Mouse (Mus musculus) lung, embryonic 14.5 days (tissue): ENCODE data around the gene Psma4. TPM values are rescaled to one million over a fixed set of nuclear protein-coding genes. Genes with fewer than 3 reads are reported as not detected.

Experiments
- ATAC-seq: fragments of 200-750 bp; cut with Nextera tagmentation; 2 replicates; pipeline ENCODE4 v1.8.0; 2017; ENCODE audit warnings: mild to moderate bottlenecking, moderate TSS enrichment, moderate library complexity; ENCODE audit not compliant: insufficient read depth
- DNase-seq: peaks from one replicate; pipeline ENCODE4 v3.0.0-alpha.2; 2015
- H3K27ac ChIP-seq: fragments of 300-500 bp; sonication (generic); 2 replicates; pipeline ENCODE4 v1.5.1; 2014; ENCODE audit warnings: low read depth, mild to moderate bottlenecking, moderate library complexity
- H3K27me3 ChIP-seq: fragments of 300-500 bp; sonication (generic); 2 replicates; pipeline ENCODE4 v1.6.1; 2014; ENCODE audit warnings: low read length, control low read depth; ENCODE audit not compliant: insufficient read depth
- H3K36me3 ChIP-seq: fragments of 300-500 bp; sonication (generic); 2 replicates; pipeline ENCODE4 v1.6.1; 2014; ENCODE audit warnings: control low read depth; ENCODE audit not compliant: insufficient read depth
- H3K4me1 ChIP-seq: fragments of 300-500 bp; sonication (generic); 2 replicates; pipeline ENCODE4 v1.6.1; 2014; ENCODE audit warnings: antibody characterized with exemption, control low read depth; ENCODE audit not compliant: insufficient read depth
- H3K4me2 ChIP-seq: fragments of 300-500 bp; sonication (generic); 2 replicates; pipeline ENCODE4 v1.6.1; 2014; ENCODE audit warnings: mild to moderate bottlenecking
- H3K4me3 ChIP-seq: fragments of 300-500 bp; sonication (generic); 2 replicates; pipeline ENCODE4 v1.5.1; 2014; ENCODE audit warnings: low read depth, low read length
- H3K9ac ChIP-seq: fragments of 300-500 bp; sonication (generic); 2 replicates; pipeline ENCODE4 v1.6.1; 2014
- H3K9me3 ChIP-seq: fragments of 300-500 bp; sonication (generic); 2 replicates; pipeline ENCODE4 v1.6.1; 2016; ENCODE audit warnings: low read depth, low read length, control low read depth
- CTCF ChIP-seq: IDR thresholded peaks from 2 replicates; pipeline ENCODE4 v1.5.1; 2016; ENCODE audit warnings: antibody characterized with exemption, low read depth
- WGBS: fragments of 180-500 bp; shearing (Covaris S2); extraction: QIAGEN DNeasy Blood & Tissue Kit; methylation state at CpG from one replicate; pipeline ENCODE4 v1.1.7; 2014; 5-methylcytosine and 5-hydroxymethylcytosine counted together
- polyA plus RNA-seq: library from polyadenylated mRNA; unstranded; fragments of >200 nt; fragmentation: Nextera tagmentation; extraction: Ambion mirVana; gene quantifications from 2 replicates; pipeline ENCODE4 v1.2.1, GENCODE M21; 2014

The Psma4 gene
- polyA plus RNA-seq, 1 experiment from 2014 or later: 298 TPM

DNA sequence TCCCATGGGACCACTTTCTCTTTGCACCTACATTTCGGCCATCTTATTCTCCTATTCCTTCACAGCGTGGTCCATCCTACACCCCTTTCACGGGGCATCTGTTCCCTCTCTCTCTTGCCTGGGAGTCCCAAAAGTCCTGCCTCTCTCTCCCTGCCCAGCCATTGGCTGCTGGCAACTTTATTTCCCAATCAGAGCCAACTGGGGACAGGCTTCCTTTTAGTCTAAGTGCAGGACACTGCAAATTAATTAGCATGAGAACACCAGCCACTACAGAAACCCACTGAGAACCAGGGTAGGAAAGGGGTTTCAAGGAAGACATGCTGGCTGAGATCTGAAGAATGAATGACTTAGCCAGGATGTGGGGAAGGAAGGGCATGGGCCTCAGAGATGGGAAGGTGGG, 43.8 kb downstream of the Psma4 start:
- no peak overlapping the region for H3K4me3 ChIP-seq
- DNase-seq (no peak), ATAC-seq (no peak)
- no peaks in the 10 kb centered on the region for H3K27me3 ChIP-seq
- no peaks in the 10 kb centered on the region for H3K9me3 ChIP-seq
- no peaks in the 10 kb centered on the region for H3K4me1 ChIP-seq
- H3K9ac ChIP-seq: no peak overlapping the region
- 52% methylated on average over 3 of the region's 3 CpGs for WGBS
- no peak overlapping the region for H3K4me2 ChIP-seq
- H3K36me3 ChIP-seq: no peaks in the 10 kb centered on the region
- H3K27ac ChIP-seq: no peak overlapping the region
- TF ChIP-seq CTCF: no peak

- Histone ChIP-seq H3K36me3 (no peaks in the 10 kb centered on the region), H3K27ac (no peak overlapping the region), H3K9me3 (no peaks in the 10 kb centered on the region), H3K4me3 (no peak overlapping the region), H3K4me2 (no peak overlapping the region), H3K9ac (no peak overlapping the region), H3K27me3 (no peaks in the 10 kb centered on the region), H3K4me1 (no peaks in the 10 kb centered on the region)
- ATAC-seq (no peak), DNase-seq (no peak)
- no peak for TF ChIP-seq CTCF
- 56% methylated on average over 3 of the region's 3 CpGs for WGBS
Measured at GRCm38 (mm10) chr9:54995645-54996044, 45.1 kb downstream of the Psma4 start.

DNA sequence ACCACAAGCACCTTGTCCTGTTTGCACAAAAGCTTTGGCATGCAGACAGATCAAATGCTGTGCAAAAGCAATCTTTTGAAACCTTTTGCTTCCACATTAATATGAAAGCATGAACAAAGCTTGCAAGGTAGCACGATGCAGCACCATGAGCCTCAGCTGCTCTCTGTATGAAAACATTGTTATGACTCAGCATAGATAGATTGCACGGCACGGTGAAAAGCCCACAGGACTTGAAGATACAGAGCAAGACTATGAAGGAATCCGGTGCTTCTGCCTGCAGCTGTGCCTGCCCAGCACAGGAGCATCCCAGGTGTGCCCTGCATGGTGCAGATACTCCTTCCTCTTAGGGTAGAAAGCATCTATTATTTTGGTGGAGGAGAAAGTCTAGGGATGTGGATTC, 53.0 kb downstream of the Psma4 start:
- Histone ChIP-seq H3K9me3 (no peaks in the 10 kb centered on the region), H3K4me1 (no peaks in the 10 kb centered on the region), H3K4me2 (no peak overlapping the region), H3K27ac (no peak overlapping the region), H3K36me3 (no peaks in the 10 kb centered on the region), H3K27me3 (no peaks in the 10 kb centered on the region), H3K9ac (no peak overlapping the region), H3K4me3 (no peak overlapping the region)
- 49% methylated on average over 4 of the region's 4 CpGs for whole genome bisulfite sequencing
- ATAC-seq (no peak), DNase-seq (no peak)
- no peak for TF ChIP-seq CTCF

Other genes with a start within 250 kb of the Psma4 start
- 148 and 156 TPM in 2 replicates for gene Wdr61, start 216.3 kb upstream of the Psma4 start, polyA plus RNA-seq
- gene Crabp1, start 186.0 kb upstream of the Psma4 start, polyA plus RNA-seq: 13.2 and 15.1 TPM in 2 replicates
- gene Ireb2, start 87.0 kb upstream of the Psma4 start, polyA plus RNA-seq: 44.3 and 45.9 TPM in 2 replicates
- 3.9 and 4.3 TPM in 2 replicates for gene Hykk, start 33.5 kb upstream of the Psma4 start, polyA plus RNA-seq
- gene AY074887, start 208 bp downstream of the Psma4 start, polyA plus RNA-seq: 1.3 and 1.5 TPM in 2 replicates
- 0.21 and 0.39 TPM in 2 replicates for gene Chrna5, start 30.1 kb downstream of the Psma4 start, polyA plus RNA-seq
- 0.16 and 0.37 TPM in 2 replicates for gene Chrna3, start 75.8 kb downstream of the Psma4 start, polyA plus RNA-seq
- gene Chrnb4, start 98.0 kb downstream of the Psma4 start, polyA plus RNA-seq: 0.04 TPM in 1 of 2 replicates, not detected in the other
- gene Ube2q2, start 198.1 kb downstream of the Psma4 start, polyA plus RNA-seq: 39.9 and 42.7 TPM in 2 replicates